Mouse (Mus musculus): ENCODE measurements around the gene Lcn5. TPM values are rescaled to one million over a fixed set of nuclear protein-coding genes. Genes with fewer than 3 reads are reported as not detected.

Lcn5 gene
- polyA plus RNA-seq, 1 experiment from 2014 or later = not detected

DNA sequence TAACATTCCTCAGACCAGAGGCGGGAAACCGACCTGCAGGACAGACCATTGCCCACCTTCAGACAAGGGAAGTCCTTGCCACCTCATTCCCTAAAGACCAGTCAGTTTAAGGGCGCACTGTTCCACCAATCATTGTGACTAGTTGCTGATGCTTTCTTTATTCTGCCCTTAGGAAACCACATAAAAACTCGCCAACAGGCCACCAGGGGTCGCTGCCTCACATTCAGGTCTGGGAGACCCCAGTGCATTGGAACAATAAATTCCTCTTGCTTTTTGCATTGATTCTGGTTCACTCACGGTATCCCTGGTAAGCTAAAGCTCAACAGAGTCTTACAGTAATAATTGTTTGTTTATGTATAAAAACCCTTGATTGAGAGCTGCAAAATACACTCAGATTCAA, 17.9 kb upstream of the Lcn5 start:
- no peaks in the 10 kb centered on the region for H3K9me3 ChIP-seq
- no peak overlapping the region for H3K27ac ChIP-seq
- H3K27me3 ChIP-seq (replicated peaks) = no peaks in the 10 kb centered on the region
- no peak overlapping the region for H3K4me2 ChIP-seq (replicated peaks)
- no peak overlapping the region for H3K9ac ChIP-seq
- no peaks in the 10 kb centered on the region for H3K36me3 ChIP-seq
- WGBS = 21% methylated on average over 6 of the region's 6 CpGs
- no peaks in the 10 kb centered on the region for H3K4me1 ChIP-seq
- no peak overlapping the region for H3K4me3 ChIP-seq
- ATAC-seq (ENCODE audit: low FRiP score, low read depth) = no peak

DNA sequence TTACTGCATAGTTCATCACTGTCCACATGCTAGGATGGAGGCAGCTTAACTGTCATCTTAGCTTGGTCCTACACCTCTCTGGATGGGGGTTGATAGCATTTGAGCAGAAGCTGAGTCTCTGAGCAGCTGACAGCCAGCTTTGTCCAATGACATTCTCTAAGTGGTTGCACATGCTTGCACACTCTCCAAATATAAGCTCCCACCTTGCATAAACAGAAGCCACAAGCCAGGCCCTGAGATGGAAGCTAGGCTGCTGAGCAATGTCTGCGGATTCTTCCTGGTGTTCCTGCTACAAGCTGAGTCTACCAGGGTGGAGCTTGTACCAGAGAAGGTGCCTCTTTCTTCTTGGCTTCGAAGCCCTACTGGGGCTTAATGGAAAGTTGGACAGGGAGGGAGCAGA, 4.8 kb upstream of the Lcn5 start, which contains the start of gene Lcn8:
Lcn8 (plus strand) TSS at position 219 of the 400 bp plus-strand sequence.
- 83% methylated on average over 2 of the region's 2 CpGs for WGBS
- no peak within 1 kb of the TSS for H3K9ac ChIP-seq
- ATAC-seq (ENCODE audit: low FRiP score, low read depth) = no peak
- H3K4me1 ChIP-seq = no peaks in the 10 kb centered on the region
- H3K9me3 ChIP-seq = no peaks in the 10 kb centered on the region
- no peak within 1 kb of the TSS for H3K4me2 ChIP-seq (replicated peaks)
- H3K27ac ChIP-seq = no peak within 1 kb of the TSS
- no peaks in the 10 kb centered on the region for H3K27me3 ChIP-seq (replicated peaks)
- no peak within 1 kb of the TSS for H3K4me3 ChIP-seq
- no peaks in the 10 kb centered on the region for H3K36me3 ChIP-seq

DNA sequence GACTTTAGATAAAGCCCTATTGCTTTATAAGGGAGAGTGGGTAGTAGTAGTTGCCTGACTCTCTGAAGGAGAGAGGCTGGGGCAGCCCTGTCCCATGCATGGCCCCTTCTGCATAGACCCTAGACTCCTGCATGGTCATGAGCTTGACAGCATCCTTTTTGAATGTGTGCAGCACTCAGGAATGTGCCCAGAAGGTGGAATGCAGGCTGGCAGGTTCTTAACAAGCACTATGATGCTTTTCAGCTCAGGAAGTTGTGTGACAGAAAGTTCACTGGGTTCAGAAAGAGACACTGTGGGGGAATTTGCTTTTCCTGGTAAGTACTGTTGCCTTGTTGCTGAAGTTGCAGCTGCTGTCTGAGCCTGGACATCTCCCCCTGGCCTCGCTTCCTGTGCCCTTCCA, 3.2 kb upstream of the Lcn5 start:
- no peak for ATAC-seq (ENCODE audit: low FRiP score, low read depth)
- Histone ChIP-seq H3K4me2 (replicated peaks) (no peak overlapping the region), H3K27me3 (replicated peaks) (no peaks in the 10 kb centered on the region), H3K36me3 (no peaks in the 10 kb centered on the region), H3K27ac (no peak overlapping the region), H3K4me3 (no peak overlapping the region), H3K9ac (no peak overlapping the region), H3K4me1 (no peaks in the 10 kb centered on the region), H3K9me3 (no peaks in the 10 kb centered on the region)
- 58% methylated on average over 1 of the region's 1 CpGs for WGBS

DNA sequence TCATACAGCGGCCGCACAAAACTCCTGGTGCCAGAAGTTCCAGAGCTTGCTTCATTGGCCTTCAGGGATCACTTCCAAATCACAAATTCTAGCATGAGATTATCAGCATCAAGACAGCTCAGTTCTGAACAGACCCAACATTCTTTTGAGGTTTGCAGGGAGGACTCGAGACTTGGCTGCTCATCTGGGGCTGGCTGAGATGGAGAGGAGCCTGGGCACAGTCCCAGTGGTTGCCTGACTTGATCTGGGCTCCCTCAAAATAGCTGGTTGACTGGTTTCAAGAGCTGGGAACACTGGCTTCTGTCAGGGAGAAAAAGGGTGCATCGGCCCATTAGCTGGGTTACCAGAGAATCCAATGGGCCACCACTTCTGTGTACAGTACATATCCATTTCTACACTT, 1.1 kb upstream of the Lcn5 start:
- H3K27ac ChIP-seq = no peak overlapping the region
- no peaks in the 10 kb centered on the region for H3K27me3 ChIP-seq (replicated peaks)
- no peaks in the 10 kb centered on the region for H3K9me3 ChIP-seq
- ATAC-seq (ENCODE audit: low FRiP score, low read depth) = no peak
- H3K36me3 ChIP-seq = no peaks in the 10 kb centered on the region
- WGBS = 85% methylated on average over 4 of the region's 4 CpGs
- no peak overlapping the region for H3K9ac ChIP-seq
- no peak overlapping the region for H3K4me3 ChIP-seq
- H3K4me2 ChIP-seq (replicated peaks) = no peak overlapping the region
- H3K4me1 ChIP-seq = no peaks in the 10 kb centered on the region

DNA sequence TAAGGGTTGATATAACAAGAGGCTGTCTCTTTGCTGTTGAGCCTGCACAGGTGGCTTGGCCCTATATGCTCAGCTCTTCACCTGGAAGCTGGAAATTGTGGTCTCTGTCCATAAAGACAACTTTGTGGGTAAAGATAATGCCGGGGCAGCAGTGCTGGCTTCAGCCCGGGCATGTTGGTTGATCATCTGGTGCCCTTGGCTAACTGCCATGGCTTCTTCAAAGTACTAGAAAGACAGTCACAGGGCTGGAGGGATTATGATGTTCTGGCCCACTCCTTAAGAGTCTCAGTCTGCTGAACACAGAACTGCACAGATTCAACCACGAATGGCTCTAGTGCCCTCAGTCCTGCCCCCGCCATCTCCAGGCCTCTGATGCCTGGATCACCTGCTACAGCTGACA, 506 bp upstream of the Lcn5 start:
- no peaks in the 10 kb centered on the region for H3K27me3 ChIP-seq (replicated peaks)
- WGBS = 85% methylated on average over 4 of the region's 4 CpGs
- no peaks in the 10 kb centered on the region for H3K36me3 ChIP-seq
- no peaks in the 10 kb centered on the region for H3K4me1 ChIP-seq
- no peak for ATAC-seq (ENCODE audit: low FRiP score, low read depth)
- no peaks in the 10 kb centered on the region for H3K9me3 ChIP-seq
- no peak overlapping the region for H3K4me3 ChIP-seq
- H3K9ac ChIP-seq = no peak overlapping the region
- no peak overlapping the region for H3K27ac ChIP-seq
- no peak overlapping the region for H3K4me2 ChIP-seq (replicated peaks)

DNA sequence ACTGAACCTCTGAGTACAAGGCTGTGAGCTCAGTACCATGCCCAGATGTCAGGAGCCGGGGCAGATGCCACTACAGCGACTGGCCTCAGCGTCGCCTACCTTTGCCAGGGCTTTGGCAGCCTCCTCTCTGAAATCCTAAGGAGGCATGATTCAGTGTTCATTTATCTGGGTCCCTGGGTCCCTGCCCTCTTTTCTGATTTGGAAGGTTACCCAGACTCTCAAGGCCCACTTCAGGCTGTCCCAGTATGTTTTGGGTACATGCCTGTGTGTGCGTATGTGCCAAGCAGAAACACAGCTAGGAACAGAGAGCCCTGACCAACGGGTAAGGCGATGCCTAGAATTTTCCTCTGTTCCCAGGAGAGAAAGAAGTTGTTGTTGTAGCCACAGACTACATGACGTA, 2.5 kb downstream of the Lcn5 start:
- no peaks in the 10 kb centered on the region for H3K9me3 ChIP-seq
- no peaks in the 10 kb centered on the region for H3K27me3 ChIP-seq (replicated peaks)
- ATAC-seq (ENCODE audit: low FRiP score, low read depth) = no peak
- H3K4me2 ChIP-seq (replicated peaks) = no peak overlapping the region
- 83% methylated on average over 8 of the region's 8 CpGs for WGBS
- H3K4me1 ChIP-seq = no peaks in the 10 kb centered on the region
- no peak overlapping the region for H3K27ac ChIP-seq
- no peak overlapping the region for H3K9ac ChIP-seq
- H3K36me3 ChIP-seq = no peaks in the 10 kb centered on the region
- H3K4me3 ChIP-seq = no peak overlapping the region

DNA sequence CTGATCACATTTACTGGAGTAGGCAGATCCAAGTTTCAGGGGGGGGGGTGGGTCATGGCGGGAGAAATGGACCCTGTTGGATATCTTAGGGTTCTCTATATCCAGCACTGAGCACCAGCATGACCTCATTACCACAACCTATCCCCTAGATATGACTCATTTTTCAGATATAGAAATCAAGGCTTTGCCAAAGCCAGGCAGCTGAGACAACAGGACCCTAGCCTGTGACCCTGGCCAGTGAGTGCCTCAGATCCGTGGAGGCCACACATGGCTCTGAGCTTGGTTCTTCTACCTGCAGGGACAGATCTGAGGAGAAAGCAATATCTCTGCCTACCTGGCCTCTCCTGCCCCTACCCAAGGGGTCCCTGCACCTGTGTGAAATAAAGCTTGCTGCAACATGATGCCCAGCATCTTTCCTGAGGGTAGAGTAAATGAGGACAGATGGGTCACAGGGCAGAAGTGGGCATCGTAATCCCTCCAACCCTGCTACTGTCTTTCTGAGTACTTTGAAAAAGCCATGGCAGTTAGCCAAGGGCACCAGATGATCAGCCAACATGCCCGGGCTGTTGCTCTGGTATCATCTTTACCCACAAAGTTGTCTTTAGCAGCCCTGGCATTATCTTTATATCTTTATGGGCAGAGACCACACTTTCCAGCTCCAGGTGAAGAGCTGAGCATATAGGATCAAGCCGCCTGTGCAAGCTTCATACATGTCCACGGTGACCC, 3.7 kb downstream of the Lcn5 start:
- ATAC-seq (ENCODE audit: low FRiP score, low read depth) = no peak
- H3K27me3 ChIP-seq (replicated peaks) = no peaks in the 10 kb centered on the region
- no peaks in the 10 kb centered on the region for H3K9me3 ChIP-seq
- no peak overlapping the region for H3K9ac ChIP-seq
- no peak overlapping the region for H3K4me3 ChIP-seq
- H3K36me3 ChIP-seq = no peaks in the 10 kb centered on the region
- no peak overlapping the region for H3K4me2 ChIP-seq (replicated peaks)
- H3K4me1 ChIP-seq = no peaks in the 10 kb centered on the region
- 82% methylated on average over 6 of the region's 6 CpGs for WGBS
- H3K27ac ChIP-seq = no peak overlapping the region

DNA sequence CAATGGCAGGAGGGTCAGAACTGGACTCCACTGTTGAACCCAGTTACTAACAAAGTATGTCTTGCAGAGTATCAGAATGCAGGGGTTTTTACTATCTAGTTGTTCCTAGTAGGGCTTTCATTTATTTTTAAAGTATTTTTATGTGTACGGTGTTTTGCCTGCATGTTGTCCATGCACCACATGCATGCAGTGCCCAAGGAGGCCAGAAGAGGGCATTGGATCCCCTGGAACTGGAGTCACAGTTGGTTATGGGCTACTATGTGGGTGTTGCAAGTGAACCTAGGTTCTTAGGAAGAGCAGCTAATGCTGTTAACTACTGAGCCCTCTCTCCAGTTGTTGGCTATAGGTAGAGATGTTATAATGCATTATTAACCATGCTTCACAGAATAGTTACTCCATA, 5.8 kb downstream of the Lcn5 start:
- 76% methylated on average over 1 of the region's 1 CpGs for WGBS
- no peak overlapping the region for H3K4me3 ChIP-seq

DNA sequence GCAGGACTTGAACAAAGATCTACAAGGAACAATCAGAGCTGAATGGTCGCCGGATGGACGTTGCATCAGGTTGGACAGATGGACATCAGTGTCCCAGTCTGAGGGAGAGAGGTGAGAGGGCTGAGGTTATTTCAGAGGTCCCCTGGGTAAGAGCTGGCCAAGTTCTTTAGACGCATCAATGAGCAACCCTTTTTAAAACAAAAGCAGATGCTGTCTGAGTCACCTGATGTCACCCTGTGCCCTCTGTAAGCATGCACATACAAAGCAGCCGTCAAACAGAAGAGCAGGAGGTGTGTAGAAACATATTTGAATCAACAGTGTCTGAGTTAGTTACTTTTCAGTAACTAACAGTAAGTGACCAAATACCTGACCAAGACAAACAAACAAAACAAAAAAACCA, 6.4 kb downstream of the Lcn5 start:
- Histone ChIP-seq H3K27me3 (replicated peaks) (no peaks in the 10 kb centered on the region), H3K9ac (no peak overlapping the region), H3K36me3 (no peaks in the 10 kb centered on the region), H3K9me3 (no peaks in the 10 kb centered on the region), H3K4me2 (replicated peaks) (no peak overlapping the region), H3K4me1 (no peaks in the 10 kb centered on the region), H3K27ac (no peak overlapping the region), H3K4me3 (no peak overlapping the region)
- 84% methylated on average over 5 of the region's 5 CpGs for WGBS
- ATAC-seq (ENCODE audit: low FRiP score, low read depth) = no peak

More for the DNA sequence above, 5.8 kb downstream of the Lcn5 start:
- Histone ChIP-seq H3K27me3 (replicated peaks) (no peaks in the 10 kb centered on the region), H3K9ac (no peak overlapping the region), H3K4me2 (replicated peaks) (no peak overlapping the region), H3K36me3 (no peaks in the 10 kb centered on the region), H3K4me1 (no peaks in the 10 kb centered on the region), H3K27ac (no peak overlapping the region), H3K9me3 (no peaks in the 10 kb centered on the region)
- ATAC-seq (ENCODE audit: low FRiP score, low read depth) = no peak

DNA sequence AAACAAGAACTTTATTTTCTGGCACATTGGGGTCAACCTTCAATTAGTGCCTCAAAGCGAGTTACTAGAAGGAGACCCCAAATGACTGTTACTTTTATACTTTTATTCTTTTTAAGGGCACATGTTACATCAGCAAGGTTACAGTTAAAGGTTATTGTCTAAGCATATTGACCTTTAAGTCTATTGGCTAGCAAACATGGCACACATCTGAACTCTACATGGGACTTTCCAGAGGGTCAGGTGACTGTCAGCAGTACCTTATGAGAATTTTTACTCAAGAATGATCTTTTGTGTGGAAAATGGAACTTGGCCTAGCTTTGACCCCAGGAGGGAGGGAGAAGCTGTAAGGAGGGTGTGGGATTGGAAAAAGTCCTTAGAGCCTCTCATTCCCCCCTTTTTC, 8.8 kb downstream of the Lcn5 start:
- 74% methylated on average over 1 of the region's 1 CpGs for WGBS
- ATAC-seq (ENCODE audit: low FRiP score, low read depth) = no peak
- H3K9me3 ChIP-seq = no peaks in the 10 kb centered on the region
- no peak overlapping the region for H3K4me3 ChIP-seq
- H3K4me1 ChIP-seq = no peaks in the 10 kb centered on the region
- no peak overlapping the region for H3K27ac ChIP-seq
- no peak overlapping the region for H3K4me2 ChIP-seq (replicated peaks)
- no peaks in the 10 kb centered on the region for H3K27me3 ChIP-seq (replicated peaks)
- no peak overlapping the region for H3K9ac ChIP-seq
- H3K36me3 ChIP-seq = no peaks in the 10 kb centered on the region

DNA sequence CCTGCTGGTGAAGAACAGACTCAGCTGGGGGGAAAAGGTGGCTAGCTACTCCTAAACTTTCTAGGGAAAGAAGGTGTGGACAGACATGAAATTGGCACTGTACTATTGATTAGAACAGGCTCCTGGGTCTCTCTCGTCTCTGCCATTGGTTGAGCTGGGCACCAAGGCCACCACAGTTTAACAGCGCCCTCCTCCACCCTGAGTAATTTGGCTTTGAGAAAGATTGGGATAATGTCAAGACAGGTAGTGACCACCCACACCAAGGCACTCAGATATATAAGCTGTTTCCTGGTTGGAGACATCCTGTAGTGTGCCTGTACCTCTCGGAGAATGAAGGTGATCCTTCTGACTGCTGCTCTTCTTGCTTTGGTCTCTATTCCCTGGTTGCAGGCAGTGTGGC, 18.7 kb downstream of the Lcn5 start, which contains the start of gene Lcn6:
Lcn6 (plus strand) TSS at position 301 of the 400 bp plus-strand sequence.
- 90% methylated on average over 3 of the region's 3 CpGs for WGBS
- H3K4me1 ChIP-seq = no peaks in the 10 kb centered on the region
- no peak within 1 kb of the TSS for H3K9ac ChIP-seq
- H3K9me3 ChIP-seq = no peaks in the 10 kb centered on the region
- no peaks in the 10 kb centered on the region for H3K27me3 ChIP-seq (replicated peaks)
- H3K27ac ChIP-seq = no peak within 1 kb of the TSS
- H3K4me2 ChIP-seq (replicated peaks) = no peak within 1 kb of the TSS
- H3K4me3 ChIP-seq = no peak within 1 kb of the TSS
- ATAC-seq (ENCODE audit: low FRiP score, low read depth) = no peak
- no peaks in the 10 kb centered on the region for H3K36me3 ChIP-seq

DNA sequence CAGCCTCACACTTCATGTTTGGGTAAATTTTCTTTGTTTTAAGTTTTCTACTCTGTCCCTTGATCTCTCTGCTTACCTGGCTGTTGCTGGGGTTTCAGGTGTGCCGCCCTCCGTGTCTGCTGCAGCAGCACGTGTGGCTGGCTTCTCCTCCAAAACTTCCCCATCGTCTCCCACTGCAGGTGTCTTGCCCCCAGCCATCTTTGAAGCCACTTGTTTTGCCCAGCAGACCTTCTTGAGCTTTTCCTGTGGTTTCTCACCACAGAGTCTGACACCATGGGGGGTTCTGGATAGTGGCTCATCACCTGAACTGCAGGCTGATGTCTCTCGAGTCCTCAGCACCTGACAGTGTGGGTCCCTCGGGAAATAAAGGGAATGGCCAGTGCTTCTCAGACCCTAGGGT, 21.8 kb downstream of the Lcn5 start:
- no peaks in the 10 kb centered on the region for H3K4me1 ChIP-seq
- H3K36me3 ChIP-seq = no peaks in the 10 kb centered on the region
- ATAC-seq (ENCODE audit: low FRiP score, low read depth) = no peak
- no peak overlapping the region for H3K27ac ChIP-seq
- H3K9me3 ChIP-seq = no peaks in the 10 kb centered on the region
- H3K27me3 ChIP-seq (replicated peaks) = no peaks in the 10 kb centered on the region
- 86% methylated on average over 6 of the region's 6 CpGs for WGBS
- no peak overlapping the region for H3K4me2 ChIP-seq (replicated peaks)
- no peak overlapping the region for H3K9ac ChIP-seq
- no peak overlapping the region for H3K4me3 ChIP-seq

DNA sequence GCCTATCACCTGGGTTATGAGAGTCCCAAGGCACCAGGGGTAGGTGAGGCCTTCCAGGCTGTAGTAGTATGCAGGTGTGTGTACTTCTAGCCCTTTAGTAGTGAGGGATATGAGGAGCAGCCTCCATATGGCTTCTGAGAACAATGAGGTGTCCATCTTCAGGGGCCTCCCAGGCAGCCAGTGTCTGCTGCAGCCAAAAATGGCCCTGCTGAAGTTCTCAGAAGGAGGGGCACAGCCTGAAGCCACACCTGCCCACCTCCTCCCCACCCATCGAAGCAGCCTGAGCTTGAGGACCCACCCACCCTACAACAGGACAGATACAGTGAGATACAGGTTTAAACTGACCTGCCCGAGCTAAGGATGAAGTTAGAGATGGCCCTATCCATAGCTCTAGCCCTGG, 24.7 kb downstream of the Lcn5 start, which contains the start of gene Lcn10:
Lcn10 (plus strand) TSS at position 301 of the 400 bp plus-strand sequence.
- Histone ChIP-seq H3K27me3 (replicated peaks) (no peaks in the 10 kb centered on the region), H3K9me3 (no peaks in the 10 kb centered on the region)
- WGBS = 72% methylated on average over 2 of the region's 2 CpGs

More for the DNA sequence above, 24.7 kb downstream of the Lcn5 start, which contains the start of gene Lcn10:
- Histone ChIP-seq H3K4me3 (no peak within 1 kb of the TSS), H3K4me2 (replicated peaks) (no peak within 1 kb of the TSS), H3K36me3 (no peaks in the 10 kb centered on the region), H3K9ac (no peak within 1 kb of the TSS), H3K4me1 (no peaks in the 10 kb centered on the region), H3K27ac (no peak within 1 kb of the TSS)
- no peak for ATAC-seq (ENCODE audit: low FRiP score, low read depth)
